Mouse (Mus musculus): ENCODE results near the gene St3gal2. TPM values are rescaled to one million over a fixed set of nuclear protein-coding genes. Genes with fewer than 3 reads are reported as not detected.
A peak's percentile ranks its signal among the peaks of the same experiment; 100 is the strongest.
"Not testable (repeated sequence)": the region's sequence is repeated elsewhere in the genome, so short reads cannot be mapped to it uniquely, and the experiment has no call there.

The St3gal2 gene
- polyA plus RNA-seq, 1 experiment from 2014 or later: 40.3 TPM

DNA sequence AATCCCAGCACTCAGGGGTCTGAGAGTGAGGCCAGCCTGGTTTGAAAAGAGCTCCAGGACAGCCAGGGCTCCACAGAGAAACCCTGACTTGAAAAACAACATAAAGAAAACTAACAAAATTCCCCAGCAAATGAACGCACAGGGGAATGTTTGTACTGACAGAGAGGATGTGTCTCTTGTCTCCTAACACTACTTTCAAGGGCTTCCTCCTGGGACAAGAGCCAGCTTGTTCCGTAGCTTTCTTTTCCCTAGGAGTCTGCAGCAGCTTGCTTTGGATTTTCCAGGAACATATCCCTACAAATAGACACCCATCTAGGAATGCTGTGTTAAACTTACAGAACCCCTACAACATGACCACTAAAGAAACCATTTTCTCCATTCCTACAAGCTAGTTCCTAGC, 58.3 kb downstream of the St3gal2 start:
- H3K4me1 ChIP-seq; H3K27ac ChIP-seq; H3K9ac ChIP-seq; H3K4me2 ChIP-seq; H3K4me3 ChIP-seq; H3K27me3 ChIP-seq (replicated peaks); ATAC-seq; H3K9me3 ChIP-seq (replicated peaks): not testable (repeated sequence)
- 87% methylated on average over 2 of the region's 2 CpGs for WGBS (ENCODE audit: insufficient replicate concordance)
- H3K36me3 ChIP-seq: peaks cover 92% of the 10 kb centered on the region

DNA sequence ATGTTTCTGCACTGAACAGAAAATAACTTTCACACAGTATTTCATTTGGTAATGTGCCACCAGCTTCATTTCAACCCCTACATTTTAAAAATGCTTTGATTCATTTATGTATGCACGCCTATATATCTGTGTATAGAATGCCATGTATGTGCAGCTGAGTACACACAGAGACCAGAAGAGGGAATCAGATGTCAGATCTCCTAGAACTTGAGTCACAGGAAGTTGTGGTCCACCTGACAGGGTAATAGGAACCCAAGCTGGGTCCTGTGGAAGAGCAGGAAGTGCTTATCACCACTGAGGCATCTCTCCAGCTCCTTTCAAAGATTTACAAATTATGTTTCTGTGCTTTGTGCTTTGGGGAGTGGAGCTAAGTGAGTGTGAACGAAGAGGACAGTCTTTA, 61.6 kb downstream of the St3gal2 start:
- H3K4me1 ChIP-seq: no peaks in the 10 kb centered on the region
- peaks cover 95% of the 10 kb centered on the region for H3K36me3 ChIP-seq
- H3K27me3 ChIP-seq (replicated peaks): no peaks in the 10 kb centered on the region
- WGBS (ENCODE audit: insufficient replicate concordance): 58% methylated on average over 2 of the region's 2 CpGs
- H3K4me3 ChIP-seq: no peak overlapping the region
- H3K27ac ChIP-seq: no peak overlapping the region
- H3K9ac ChIP-seq: no peak overlapping the region
- no peak for ATAC-seq
- H3K9me3 ChIP-seq (replicated peaks): no peaks in the 10 kb centered on the region
- no peak overlapping the region for H3K4me2 ChIP-seq

DNA sequence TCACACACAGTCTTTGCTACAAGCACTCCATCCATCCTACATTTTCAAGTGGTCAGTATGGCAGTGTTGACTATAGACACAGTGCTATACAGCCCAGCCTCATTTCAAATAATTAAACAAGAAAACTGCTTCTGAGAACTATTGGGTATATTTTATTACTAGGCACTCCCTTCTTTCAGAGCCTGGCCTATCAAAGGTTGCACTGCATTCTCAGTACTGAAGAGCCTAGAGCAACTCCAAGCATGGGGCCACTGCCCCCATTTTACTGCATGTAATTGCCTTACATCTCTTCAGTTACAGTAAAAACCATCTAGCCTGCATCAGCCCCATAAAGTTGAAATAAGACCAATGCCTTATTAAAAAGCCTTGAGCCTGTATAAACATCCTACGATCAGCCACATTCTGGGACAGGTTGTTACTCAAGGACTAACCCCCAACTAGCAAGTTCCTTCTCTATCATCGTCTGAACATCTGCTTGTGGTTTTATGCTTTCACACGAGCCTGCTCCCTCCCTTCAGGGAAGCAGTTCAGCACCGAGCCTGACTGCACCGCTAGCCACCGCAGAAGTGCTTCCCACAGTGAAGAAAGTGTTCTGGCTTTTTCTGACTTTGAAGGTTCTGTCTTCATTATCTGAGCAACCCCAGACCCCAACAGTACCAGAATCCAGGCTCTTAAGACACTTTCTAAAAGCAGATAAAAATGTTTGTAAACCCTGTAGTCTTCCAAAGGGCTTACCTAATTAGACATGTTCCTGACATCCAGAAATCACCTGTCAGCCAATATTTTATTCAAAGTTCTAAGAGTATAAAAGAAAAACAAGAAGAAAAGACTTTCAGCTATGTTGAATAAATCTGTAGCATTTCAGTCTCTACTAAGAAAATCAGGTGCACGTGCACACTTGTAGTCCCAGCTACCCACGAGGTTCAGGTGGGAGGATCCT, 68.4 kb downstream of the St3gal2 start:
- Histone ChIP-seq H3K4me3 (peak overlapping the region; percentile 3; the same call in 1 of the 2 replicates), H3K9ac (peak overlapping the region; percentile 48; the same call in 1 of the 2 replicates), H3K27me3 (replicated peaks) (no peaks in the 10 kb centered on the region), H3K36me3 (peaks cover 96% of the 10 kb centered on the region), H3K27ac (peak overlapping the region; percentile 75), H3K4me1 (peaks cover 46% of the 10 kb centered on the region), H3K9me3 (replicated peaks) (no peaks in the 10 kb centered on the region), H3K4me2 (peak overlapping the region; percentile 45)
- 11% methylated on average over 8 of the region's 8 CpGs for WGBS (ENCODE audit: insufficient replicate concordance)
- ATAC-seq: peak; percentile 95

DNA sequence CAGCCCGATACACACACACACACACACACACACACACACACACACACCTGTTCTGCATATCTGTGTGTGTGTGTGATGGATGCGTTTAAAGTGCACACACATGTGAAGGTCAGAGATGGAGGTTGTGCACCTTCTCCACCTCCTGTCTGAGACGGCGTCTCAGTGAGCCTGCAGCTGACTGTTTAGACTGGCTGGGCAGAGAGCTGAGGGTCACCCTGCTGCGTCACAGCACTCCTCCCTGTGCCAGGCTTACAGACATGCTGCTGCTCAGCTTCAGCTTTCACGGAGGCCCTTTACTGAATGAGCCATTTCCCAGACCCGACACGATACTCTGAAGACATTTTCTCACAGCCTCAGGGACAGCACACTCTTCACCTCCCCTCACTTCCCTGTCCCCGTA, 70.3 kb downstream of the St3gal2 start:
- Histone ChIP-seq H3K27ac (peak overlapping the region; percentile 34), H3K27me3 (replicated peaks) (no peaks in the 10 kb centered on the region), H3K9ac (0 out of 2 replicates have a peak overlapping the region, but pooled peaks have one; percentile 17), H3K9me3 (replicated peaks) (no peaks in the 10 kb centered on the region), H3K36me3 (peaks cover 93% of the 10 kb centered on the region), H3K4me2 (no peak overlapping the region), H3K4me1 (peaks cover 61% of the 10 kb centered on the region), H3K4me3 (no peak overlapping the region)
- ATAC-seq: no peak
- 79% methylated on average over 9 of the region's 9 CpGs for WGBS (ENCODE audit: insufficient replicate concordance)

DNA sequence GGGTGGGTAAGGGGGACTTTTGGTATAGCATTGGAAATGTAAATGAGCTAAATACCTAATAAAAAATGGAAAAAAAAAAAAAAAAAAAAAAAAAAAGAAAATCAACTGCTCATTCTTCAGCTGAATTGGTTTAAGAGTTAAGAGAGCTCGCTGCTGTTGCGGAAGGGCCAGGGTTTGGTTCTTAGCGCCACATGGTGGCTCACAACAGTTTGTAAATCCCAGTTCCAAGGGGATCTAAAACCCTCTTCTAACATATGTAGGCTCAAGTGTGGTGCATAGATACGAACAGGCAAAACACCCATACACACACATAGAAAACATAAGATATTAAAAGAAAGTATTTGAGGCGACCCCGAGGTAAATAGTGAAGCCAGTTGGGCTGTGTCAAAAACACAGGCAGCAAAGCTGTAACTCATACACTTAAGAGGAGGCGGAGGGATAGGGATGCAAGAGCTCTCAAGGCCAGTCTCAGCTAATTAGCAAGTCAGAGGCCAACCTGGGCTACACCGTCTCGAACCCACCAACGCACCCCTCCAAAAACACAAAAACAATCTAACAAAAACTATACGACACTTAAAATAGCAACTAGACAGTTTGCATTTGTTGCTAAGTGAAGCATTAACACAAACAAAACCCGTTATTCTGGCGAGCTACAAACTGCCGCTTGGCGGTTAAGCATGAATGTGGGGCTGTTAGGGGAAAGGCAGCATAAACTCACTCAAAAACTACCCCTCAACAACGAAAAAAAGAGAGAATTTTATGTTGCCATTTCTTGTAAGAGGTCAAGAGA, 77.1 kb downstream of the St3gal2 start:
- Histone ChIP-seq H3K27ac (peak overlapping the region; percentile 91), H3K4me2 (peak overlapping the region; percentile 80), H3K4me3 (peak overlapping the region; percentile 94), H3K36me3 (peaks cover 37% of the 10 kb centered on the region), H3K27me3 (replicated peaks) (no peaks in the 10 kb centered on the region), H3K9me3 (replicated peaks) (no peaks in the 10 kb centered on the region), H3K4me1 (peaks cover 46% of the 10 kb centered on the region), H3K9ac (peak overlapping the region; percentile 86)
- ATAC-seq: no peak
- WGBS (ENCODE audit: insufficient replicate concordance): 26% methylated on average over 16 of the region's 16 CpGs

DNA sequence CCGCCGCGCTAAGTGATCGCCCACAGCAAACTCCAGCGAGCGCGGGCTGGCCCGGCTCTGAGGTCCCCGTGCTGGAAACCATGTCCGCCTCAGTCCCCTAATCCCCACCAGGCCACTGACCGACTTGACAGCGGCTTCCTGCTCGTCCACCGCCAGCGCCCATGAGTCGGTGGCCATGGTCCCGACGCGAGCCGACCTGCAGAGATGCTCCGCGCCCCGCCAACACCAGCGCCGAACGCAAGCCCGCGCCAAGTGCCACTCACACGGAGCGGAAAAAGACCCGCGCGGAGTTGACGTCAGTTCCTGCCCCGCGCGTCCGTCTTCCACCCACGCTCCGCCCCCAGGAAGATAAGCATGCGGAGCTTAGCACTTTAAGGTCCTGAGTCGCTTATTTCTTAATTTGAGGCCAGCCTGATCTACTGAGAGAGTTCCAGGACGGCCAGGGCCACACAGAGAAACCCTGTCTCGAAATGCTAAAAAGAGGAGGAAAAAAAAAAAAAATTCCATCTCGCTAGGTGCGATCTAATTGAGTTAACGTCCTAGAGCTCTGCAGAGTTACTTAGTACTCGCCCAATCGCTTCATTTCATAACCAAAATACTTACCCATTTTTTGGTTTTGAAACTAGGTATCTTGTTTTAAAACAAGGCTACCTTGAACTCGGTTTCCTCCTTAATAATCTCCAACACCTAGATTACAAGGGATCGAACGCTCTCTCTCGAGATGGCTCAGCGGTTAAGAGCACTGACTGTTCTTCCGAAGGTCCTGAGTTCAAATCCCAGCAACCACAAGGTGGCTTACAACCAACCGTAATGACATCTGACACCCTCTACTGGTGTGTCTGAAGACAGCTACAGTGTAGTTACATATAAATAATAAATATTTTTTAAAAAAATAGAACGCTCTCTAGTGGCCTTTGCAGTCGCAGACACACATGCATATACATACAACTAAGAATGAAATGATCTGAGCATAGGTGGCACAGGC, 78.1 kb downstream of the St3gal2 start, which contains the start of gene Ddx19a:
TSS of gene Ddx19a (minus strand) at position 254 of the 985 bp plus-strand sequence.
- ATAC-seq: peak; percentile 93

DNA sequence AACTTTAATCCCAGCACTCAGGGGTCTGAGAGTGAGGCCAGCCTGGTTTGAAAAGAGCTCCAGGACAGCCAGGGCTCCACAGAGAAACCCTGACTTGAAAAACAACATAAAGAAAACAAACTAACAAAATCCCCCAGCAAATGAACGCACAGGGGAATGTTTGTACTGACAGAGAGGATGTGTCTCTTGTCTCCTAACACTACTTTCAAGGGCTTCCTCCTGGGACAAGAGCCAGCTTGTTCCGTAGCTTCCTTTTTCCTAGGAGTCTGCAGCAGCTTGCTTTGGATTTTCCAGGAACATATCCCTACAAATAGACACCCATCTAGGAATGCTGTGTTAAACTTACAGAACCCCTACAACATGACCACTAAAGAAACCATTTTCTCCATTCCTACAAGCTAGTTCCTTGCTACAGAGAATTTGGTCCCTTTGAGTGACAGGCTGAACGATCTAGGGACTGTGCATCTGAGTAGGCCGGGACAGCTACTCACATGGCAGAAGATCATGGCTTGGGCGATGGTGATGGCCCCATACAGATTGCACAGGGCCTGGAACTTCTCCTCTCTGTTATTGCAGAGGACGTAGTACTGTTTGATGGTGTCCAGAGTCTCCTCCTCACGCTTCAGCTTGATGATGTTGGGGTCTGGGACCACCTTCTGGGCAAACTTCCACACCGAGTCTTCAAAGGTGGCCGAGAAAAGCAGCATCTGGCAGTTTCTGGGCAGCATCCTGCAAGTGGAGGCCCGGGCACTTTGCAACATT, 90.7 kb downstream of the St3gal2 start:
- H3K36me3 ChIP-seq: peaks cover 58% of the 10 kb centered on the region
- ATAC-seq; H3K9me3 ChIP-seq (replicated peaks); H3K27me3 ChIP-seq (replicated peaks); H3K27ac ChIP-seq; H3K4me2 ChIP-seq; H3K4me3 ChIP-seq; H3K9ac ChIP-seq; H3K4me1 ChIP-seq: not testable (repeated sequence)
- WGBS (ENCODE audit: insufficient replicate concordance): 80% methylated on average over 9 of the region's 10 CpGs

More for the DNA sequence above, 78.1 kb downstream of the St3gal2 start, which contains the start of gene Ddx19a:
- Histone ChIP-seq H3K4me3 (peak within 1 kb of the TSS; percentile 94), H3K9ac (peak within 1 kb of the TSS; percentile 86), H3K4me2 (peak within 1 kb of the TSS; percentile 80), H3K27ac (peak within 1 kb of the TSS; percentile 91), H3K9me3 (replicated peaks) (no peaks in the 10 kb centered on the region), H3K4me1 (peaks cover 40% of the 10 kb centered on the region), H3K27me3 (replicated peaks) (no peaks in the 10 kb centered on the region), H3K36me3 (peaks cover 27% of the 10 kb centered on the region)
- WGBS (ENCODE audit: insufficient replicate concordance): 4% methylated on average over 58 of the region's 58 CpGs

Small RNA genes within 50 kb of the gene (microRNA-seq; reads per million reads assigned to microRNA genes)
- 4.9 reads per million, percentile 8 among the genes with 10 or more reads in this experiment for gene Mir3473d

Other genes starting within 250 kb of the St3gal2 start
- gene Mtss1l, start 198.4 kb upstream of the St3gal2 start, polyA plus RNA-seq (2016; fragmentation: Nextera tagmentation; extraction: Ambion mirVana): 3.7 and 3.9 TPM in 2 replicates
- not detected in 2 replicates for gene Il34, start 114.0 kb upstream of the St3gal2 start, polyA plus RNA-seq (2016; fragmentation: Nextera tagmentation; extraction: Ambion mirVana)
- 43.1 and 45.1 TPM in 2 replicates for gene Cog4, start 73.3 kb upstream of the St3gal2 start, polyA plus RNA-seq (2016; fragmentation: Nextera tagmentation; extraction: Ambion mirVana)
- 127 TPM in 2 replicates for gene Sf3b3, start 73.1 kb upstream of the St3gal2 start, polyA plus RNA-seq (2016; fragmentation: Nextera tagmentation; extraction: Ambion mirVana)
- gene Fuk, start 17.4 kb upstream of the St3gal2 start, polyA plus RNA-seq (2016; fragmentation: Nextera tagmentation; extraction: Ambion mirVana): 5.1 and 5.7 TPM in 2 replicates
- 15.3 TPM in 2 replicates for gene Ddx19a, start 77.9 kb downstream of the St3gal2 start, polyA plus RNA-seq (2016; fragmentation: Nextera tagmentation; extraction: Ambion mirVana)
- gene Ddx19b, start 111.8 kb downstream of the St3gal2 start, polyA plus RNA-seq (2016; fragmentation: Nextera tagmentation; extraction: Ambion mirVana): 4.5 and 4.9 TPM in 2 replicates
- 82.8 and 84.2 TPM in 2 replicates for gene Aars, start 113.2 kb downstream of the St3gal2 start, polyA plus RNA-seq (2016; fragmentation: Nextera tagmentation; extraction: Ambion mirVana)
- gene Exosc6, start 136.4 kb downstream of the St3gal2 start, polyA plus RNA-seq (2016; fragmentation: Nextera tagmentation; extraction: Ambion mirVana): 23.2 and 25.6 TPM in 2 replicates
- not detected in 2 replicates for gene Clec18a, start 172.5 kb downstream of the St3gal2 start, polyA plus RNA-seq (2016; fragmentation: Nextera tagmentation; extraction: Ambion mirVana)
- 5.1 and 5.5 TPM in 2 replicates for gene Pdpr, start 174.7 kb downstream of the St3gal2 start, polyA plus RNA-seq (2016; fragmentation: Nextera tagmentation; extraction: Ambion mirVana)